Mouse (Mus musculus) layer of hippocampus, adult 2 months (tissue): ENCODE measurements around the gene Ntn5. TPM values are rescaled to one million over a fixed set of nuclear protein-coding genes. Genes with fewer than 3 reads are reported as not detected.

ENCODE experiments used
- DNase-seq, 2 experiments: peaks; one replicate each; pipeline ENCODE4 v3.0.0; 2022; ENCODE audit warnings: low spot score in 2 of 2
- H3K27ac ChIP-seq: fragments of 200-600 bp; 2 replicates; pipeline ENCODE4 v1.8.1; 2022
- H3K4me3 ChIP-seq: fragments of 200-600 bp; 2 replicates; pipeline ENCODE4 v1.8.1; 2022; ENCODE audit warnings: mild to moderate bottlenecking
- CTCF ChIP-seq: fragments of 200-600 bp; conservative IDR thresholded peaks from 2 replicates; pipeline ENCODE4 v1.8.1; 2022; ENCODE audit warnings: antibody characterized with exemption, mild to moderate bottlenecking, moderate library complexity
- total RNA-seq, 2 experiments: library from RNA; stranded (reverse); gene quantifications; 2 replicates each; pipeline ENCODE4 v1.2.3; 2021

Ntn5 gene
- total RNA-seq, 2 experiments from 2014 or later, result 6.3 to 9.3 TPM

- Histone ChIP-seq H3K27ac (peak within 1 kb of the TSS; percentile 99), H3K4me3 (peak within 1 kb of the TSS; percentile 72)
- no peak for TF ChIP-seq CTCF
- DNase-seq, result peak; percentile 99 to 100
Observed at GRCm38 (mm10) chr7:45704730-45705442, 21.1 kb downstream of the Ntn5 start, which contains the start of gene Dbp. Gene Dbp, plus strand, starts transcription at chr7:45705088.

GRCm38 (mm10) chr7:45705443-45705864 is 21.6 kb downstream of the Ntn5 start:
- peak; percentile 47 for TF ChIP-seq CTCF
- Histone ChIP-seq H3K27ac (peak overlapping the region; percentile 99), H3K4me3 (peak overlapping the region; percentile 72)
- DNase-seq, result no peak

GRCm38 (mm10) chr7:45705873-45706281 is 22.1 kb downstream of the Ntn5 start:
- Histone ChIP-seq H3K4me3 (peak overlapping the region; percentile 72), H3K27ac (peak overlapping the region; percentile 99)
- no peak for TF ChIP-seq CTCF
- DNase-seq, result peak; percentile 83 to 84

GRCm38 (mm10) chr7:45706721-45707241 is 23.0 kb downstream of the Ntn5 start:
- Histone ChIP-seq H3K27ac (peak overlapping the region; percentile 99), H3K4me3 (peak overlapping the region; percentile 72)
- peak; percentile 76 to 82 for DNase-seq
- TF ChIP-seq CTCF, result peak; percentile 18; the same call in 1 of the 2 replicates

- no peak for TF ChIP-seq CTCF
- H3K4me3 ChIP-seq, result peak overlapping the region; percentile 72
- peak overlapping the region; percentile 99 for H3K27ac ChIP-seq
- DNase-seq, result peak; percentile 92 to 96
Observed at GRCm38 (mm10) chr7:45707375-45707967, 23.6 kb downstream of the Ntn5 start.

DNA sequence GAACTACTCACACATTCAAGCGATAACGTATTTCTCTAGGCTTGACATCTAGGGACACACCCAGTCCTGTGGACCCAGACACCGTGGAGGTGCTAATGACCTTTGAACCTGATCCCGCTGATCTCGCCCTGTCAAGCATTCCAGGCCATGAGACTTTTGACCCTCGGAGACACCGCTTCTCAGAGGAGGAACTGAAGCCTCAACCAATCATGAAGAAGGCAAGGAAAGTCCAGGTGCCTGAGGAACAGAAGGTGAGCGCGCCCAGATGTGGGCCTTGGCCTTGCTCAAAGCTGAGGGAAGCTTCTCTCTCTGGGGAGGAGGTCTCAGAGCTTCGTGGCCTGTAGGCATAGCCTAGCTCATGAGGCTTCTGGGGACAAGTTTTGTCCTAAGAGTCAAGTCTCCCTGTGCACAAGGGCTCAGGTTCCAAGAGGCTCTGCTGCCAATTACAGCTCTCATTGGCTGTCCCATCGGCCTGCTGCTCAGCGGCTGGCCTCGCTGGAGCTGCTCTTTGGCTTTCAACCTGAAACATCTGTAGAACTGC is 24.5 kb downstream of the Ntn5 start:
- peak overlapping the region; percentile 99 for H3K27ac ChIP-seq

DNA sequence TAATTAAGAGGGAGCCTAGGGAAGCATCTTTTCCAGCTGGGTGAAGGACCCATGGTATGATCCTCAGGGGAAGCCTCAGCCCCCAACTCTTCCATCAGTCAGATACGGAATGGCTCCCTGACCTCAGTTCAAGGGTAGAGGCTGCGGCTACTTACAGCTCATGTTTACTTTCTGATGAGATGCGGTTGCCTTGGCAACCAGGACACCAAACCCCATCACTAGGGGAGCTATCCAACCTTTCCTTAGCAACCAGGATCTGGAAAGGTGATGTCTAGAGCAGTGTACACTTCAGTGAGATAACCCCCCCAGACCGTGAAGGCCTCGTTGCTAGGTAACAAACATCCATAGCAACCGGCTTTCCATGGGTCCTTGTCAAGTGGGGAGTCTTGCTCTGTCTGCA is 25.2 kb downstream of the Ntn5 start:
- Histone ChIP-seq H3K4me3 (no peak overlapping the region; the same call in 1 of the 2 replicates), H3K27ac (peak overlapping the region; percentile 99)
- TF ChIP-seq CTCF, result no peak
- no peak for DNase-seq

More for the DNA sequence above, 24.5 kb downstream of the Ntn5 start:
- peak overlapping the region; percentile 72 for H3K4me3 ChIP-seq
- DNase-seq, result no peak
- no peak for TF ChIP-seq CTCF

DNA sequence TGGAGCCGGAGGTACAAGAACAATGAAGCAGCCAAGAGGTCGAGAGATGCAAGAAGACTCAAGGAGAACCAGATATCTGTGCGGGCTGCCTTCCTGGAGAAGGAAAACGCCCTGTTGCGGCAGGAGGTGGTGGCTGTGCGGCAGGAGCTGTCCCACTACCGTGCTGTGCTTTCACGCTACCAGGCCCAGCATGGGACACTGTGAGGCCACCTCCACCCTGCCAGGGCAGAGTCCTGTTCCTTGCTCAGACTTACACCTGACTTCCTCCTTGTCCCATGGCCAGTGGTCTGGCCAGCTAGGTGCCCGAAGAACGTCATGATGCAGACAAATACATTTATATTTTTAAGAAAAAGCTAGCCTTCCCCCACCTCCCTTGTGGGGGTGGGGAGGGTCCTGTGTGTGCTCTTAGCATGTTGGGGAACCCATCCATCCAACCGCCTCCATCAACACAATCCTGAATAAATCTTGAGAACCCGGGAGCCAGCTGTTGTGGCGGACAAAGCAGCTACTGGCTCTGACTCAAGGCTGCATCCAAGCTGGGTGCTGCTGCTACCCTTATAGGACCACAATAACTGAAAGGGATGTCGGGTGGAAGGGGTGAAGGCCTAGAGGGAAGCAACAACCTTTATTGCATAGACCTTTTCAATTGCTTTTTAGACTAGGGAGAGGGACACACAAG is 26.0 kb downstream of the Ntn5 start:
- no peak for DNase-seq
- no peak overlapping the region; the same call in 1 of the 2 replicates for H3K4me3 ChIP-seq
- H3K27ac ChIP-seq, result peak overlapping the region; percentile 99
- no peak for TF ChIP-seq CTCF

GRCm38 (mm10) chr7:45710477-45711191 is 26.8 kb downstream of the Ntn5 start:
- Histone ChIP-seq H3K27ac (peak overlapping the region; percentile 99; the same call in 1 of the 2 replicates), H3K4me3 (no peak overlapping the region)
- no peak for DNase-seq
- TF ChIP-seq CTCF, result no peak

GRCm38 (mm10) chr7:45711316-45712021 is 27.6 kb downstream of the Ntn5 start:
- H3K27ac ChIP-seq, result peak overlapping the region; percentile 99; the same call in 1 of the 2 replicates
- H3K4me3 ChIP-seq, result no peak overlapping the region
- DNase-seq, result no peak
- no peak for TF ChIP-seq CTCF

DNA sequence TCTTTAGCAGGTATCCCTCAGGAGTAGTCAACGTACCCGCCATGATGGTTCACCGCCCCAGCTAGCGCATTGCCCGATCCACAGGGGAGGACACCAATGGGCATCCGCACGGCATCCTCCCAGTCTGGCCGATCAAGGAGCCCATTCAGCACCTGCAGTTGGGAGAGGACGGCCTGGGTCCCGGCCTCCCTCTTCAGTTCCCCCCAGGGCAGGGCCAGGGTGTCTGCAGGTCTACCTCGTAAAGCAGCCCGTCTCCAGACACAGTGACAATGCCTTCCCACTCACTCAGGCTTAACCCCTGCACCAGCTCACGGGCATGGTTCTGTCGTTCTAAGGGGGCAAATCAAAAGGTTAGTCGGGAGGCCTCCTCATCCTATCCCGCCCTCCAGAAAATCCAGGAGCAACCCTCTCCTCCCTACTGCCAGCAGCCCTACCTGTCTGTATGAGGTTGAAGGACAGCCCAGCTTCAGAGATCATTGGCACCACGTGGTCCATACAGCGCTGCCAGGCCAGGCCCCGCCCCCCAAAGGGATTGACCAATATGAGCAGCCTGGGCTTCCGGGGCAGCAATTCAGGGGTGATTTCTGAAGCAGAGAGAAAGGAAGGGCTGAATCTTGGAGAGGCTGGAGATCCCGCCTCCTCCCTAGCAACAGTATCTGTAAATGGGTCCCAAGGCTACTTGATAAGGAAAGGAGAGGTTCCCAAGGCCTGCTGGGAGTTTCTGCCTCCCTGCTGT is 28.4 kb downstream of the Ntn5 start:
- Histone ChIP-seq H3K4me3 (no peak overlapping the region), H3K27ac (peak overlapping the region; percentile 8; the same call in 1 of the 2 replicates)
- no peak for TF ChIP-seq CTCF
- DNase-seq, result no peak
